In the genomic region with DNA sequence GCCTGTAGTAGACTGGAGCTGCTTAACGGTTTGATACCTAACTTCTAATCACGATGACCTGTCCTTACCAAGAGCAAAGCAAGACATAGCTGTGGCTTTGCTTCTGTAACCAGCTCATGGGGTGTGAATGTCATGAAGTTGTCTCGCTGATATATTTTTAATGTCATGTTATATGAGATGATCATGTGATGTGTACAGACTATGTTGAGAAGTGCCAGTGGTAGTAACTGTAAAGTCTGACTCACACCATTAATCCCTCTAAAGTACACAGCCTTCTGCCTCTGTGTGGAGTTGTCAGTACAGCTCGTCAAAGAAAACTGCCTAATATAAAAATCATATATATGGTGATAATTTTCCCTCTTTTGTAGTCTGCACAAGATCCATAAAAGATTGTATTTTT, we compare ENCODE assay signal across 5 mouse cellular contexts.
A peak's percentile ranks its signal among the peaks of the same experiment; 100 is the strongest.
DNase-seq lines count a peak whose midpoint lies in the region; TF ChIP-seq lines count a peak whose summit lies in the region.
"Not testable (repeated sequence)": the region's sequence is repeated elsewhere in the genome, so short reads cannot be mapped to it uniquely, and the experiment has no call there.

No protein-coding gene starts in this region.

- not testable (repeated sequence) for H3K79me2 ChIP-seq in C2C12 (ENCODE audit: control insufficient read depth, insufficient read depth); myocyte (ENCODE audit: control insufficient read depth, insufficient read depth)

- H3K27me3 ChIP-seq in C2C12 (ENCODE audit: control insufficient read depth, insufficient read depth, insufficient read length); myocyte (ENCODE audit: control insufficient read depth, insufficient read depth, insufficient read length): not testable (repeated sequence)

- peak overlapping the region; percentile 85 for H3K27ac ChIP-seq in gastrocnemius, adult 2 months

- H3K4me3 ChIP-seq in C2C12 (ENCODE audit: insufficient read depth, poor library complexity, severe bottlenecking); gastrocnemius, adult 2 months; myocyte: not testable (repeated sequence)

- H3K36me3 ChIP-seq in C2C12 (ENCODE audit: control insufficient read depth, insufficient read depth), result peaks cover 68% of the 10 kb centered on the region
- H3K36me3 ChIP-seq in myocyte (ENCODE audit: control insufficient read depth, insufficient read depth), result peaks cover 37% of the 10 kb centered on the region

- H3ac ChIP-seq in C2C12 (ENCODE audit: control insufficient read depth, insufficient read length, low read depth); myocyte (ENCODE audit: control insufficient read depth, insufficient read length): not testable (repeated sequence)

- H3K79me3 ChIP-seq in C2C12 (ENCODE audit: low read depth), result not testable (repeated sequence)

- intact Hi-C loops in gastrocnemius, adult 2 months (cut with DNase I), result not testable (repeated sequence)

- peak overlapping the region; percentile 14 for H3K4me2 ChIP-seq in myocyte (ENCODE audit: low read depth)

- not testable (repeated sequence) for TF ChIP-seq CTCF in C2C12 (IDR thresholded peaks at IDR 0.05; ENCODE audit: control insufficient read depth, insufficient read depth, insufficient read length); gastrocnemius, adult 2 months (IDR thresholded peaks at IDR 0.05)

- TF ChIP-seq POLR2A in myocyte (IDR thresholded peaks at IDR 0.05; ENCODE audit: insufficient read length, low read depth), result not testable (repeated sequence)

- peak; percentile 32 for DNase-seq in gastrocnemius, adult 18-20 months (ENCODE audit: low spot score)
- DNase-seq in gastrocnemius, adult 2 months, result not testable (repeated sequence)
- peak; percentile 43 for DNase-seq in skeletal muscle tissue, adult 2 months (ENCODE audit: low read depth, low spot score)

TF ChIP-seq in C2C12, 6 proteins besides CTCF, POLR2A, EP300 and RAD21:
- TF ChIP-seq USF1 (IDR thresholded peaks at IDR 0.05; ENCODE audit: low read depth), result peak; percentile 79

TF ChIP-seq in myocyte, 11 proteins besides CTCF, POLR2A, EP300 and RAD21:
- peak; percentile 64 for TF ChIP-seq USF1 (IDR thresholded peaks at IDR 0.05; ENCODE audit: low read depth)
